Mouse (Mus musculus) E14TG2a.4 (cell line): Measurements from ENCODE around the gene Shank2.

ENCODE experiments used
- CTCF ChIP-seq: conservative IDR thresholded peaks from 2 replicates; pipeline ENCODE4 v1.5.1; 2014; ENCODE audit warnings: low read length
- NANOG ChIP-seq: IDR thresholded peaks from 2 replicates; pipeline ENCODE4 v1.6.1; 2014; ENCODE audit warnings: borderline replicate concordance, low read length, mixed read lengths

DNA sequence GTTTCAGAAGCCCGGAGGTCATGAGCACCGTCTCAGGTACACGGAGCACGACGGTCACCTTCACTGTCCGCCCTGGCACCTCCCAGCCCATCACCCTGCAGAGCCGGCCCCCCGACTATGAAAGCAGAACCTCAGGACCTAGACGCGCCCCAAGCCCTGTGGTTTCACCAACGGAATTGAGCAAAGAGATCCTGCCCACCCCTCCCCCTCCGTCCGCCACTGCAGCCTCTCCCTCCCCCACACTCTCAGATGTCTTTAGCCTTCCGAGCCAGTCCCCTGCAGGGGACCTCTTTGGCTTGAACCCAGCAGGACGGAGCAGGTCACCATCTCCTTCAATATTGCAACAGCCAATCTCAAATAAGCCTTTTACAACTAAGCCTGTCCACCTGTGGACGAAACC is 418.8 kb downstream of the Shank2 start:
- TF ChIP-seq CTCF, result no peak
- TF ChIP-seq NANOG, result no peak
